Mouse (Mus musculus): ENCODE results near the gene Xpnpep3.
A peak's percentile ranks its signal among the peaks of the same experiment; 100 is the strongest.

The Xpnpep3 gene

GRCm38 (mm10) chr15:81399638-81400315, at the start of gene Xpnpep3, which contains the start of gene St13:
Xpnpep3 (plus strand) TSS chr15:81400138.
St13 (minus strand) TSS chr15:81400077.
- peak; percentile 98 for DNase-seq

- DNase-seq: no peak
Measured at GRCm38 (mm10) chr15:81350401-81350800, 49.5 kb upstream of the Xpnpep3 start.

- no peak for DNase-seq
Measured at GRCm38 (mm10) chr15:81352638-81353037, 47.3 kb upstream of the Xpnpep3 start.

GRCm38 (mm10) chr15:81355146-81355761, 44.7 kb upstream of the Xpnpep3 start:
- DNase-seq: peak; percentile 83

GRCm38 (mm10) chr15:81356946-81357345, 43.0 kb upstream of the Xpnpep3 start:
- DNase-seq: no peak

- DNase-seq: peak; percentile 83
Measured at GRCm38 (mm10) chr15:81358943-81359342, 41.0 kb upstream of the Xpnpep3 start.

GRCm38 (mm10) chr15:81359421-81359820, 40.5 kb upstream of the Xpnpep3 start:
- no peak for DNase-seq

- peak; percentile 97 for DNase-seq
Measured at GRCm38 (mm10) chr15:81360345-81361021, 39.5 kb upstream of the Xpnpep3 start, which contains the start of gene Slc25a17. Slc25a17 (minus strand) TSS chr15:81360812.

GRCm38 (mm10) chr15:81361022-81361404, 38.9 kb upstream of the Xpnpep3 start:
- DNase-seq: no peak

- no peak for DNase-seq
Measured at GRCm38 (mm10) chr15:81361417-81362015, 38.4 kb upstream of the Xpnpep3 start.

GRCm38 (mm10) chr15:81362501-81362900, 37.4 kb upstream of the Xpnpep3 start:
- peak; percentile 75 for DNase-seq

- DNase-seq: peak; percentile 56
Measured at GRCm38 (mm10) chr15:81364271-81364670, 35.7 kb upstream of the Xpnpep3 start.

GRCm38 (mm10) chr15:81365246-81365645, 34.7 kb upstream of the Xpnpep3 start:
- peak; percentile 45 for DNase-seq

- DNase-seq: no peak
Measured at GRCm38 (mm10) chr15:81366241-81366640, 33.7 kb upstream of the Xpnpep3 start.

- DNase-seq: peak; percentile 59
Measured at GRCm38 (mm10) chr15:81368601-81369000, 31.3 kb upstream of the Xpnpep3 start.

- DNase-seq: no peak
Measured at GRCm38 (mm10) chr15:81370356-81370755, 29.6 kb upstream of the Xpnpep3 start.

GRCm38 (mm10) chr15:81374621-81375020, 25.3 kb upstream of the Xpnpep3 start:
- DNase-seq: no peak

- no peak for DNase-seq
Measured at GRCm38 (mm10) chr15:81378845-81379244, 21.1 kb upstream of the Xpnpep3 start.

GRCm38 (mm10) chr15:81386327-81386726, 13.6 kb upstream of the Xpnpep3 start:
- no peak for DNase-seq

GRCm38 (mm10) chr15:81392997-81393396, 6.9 kb upstream of the Xpnpep3 start:
- DNase-seq: no peak

GRCm38 (mm10) chr15:81394211-81394915, 5.6 kb upstream of the Xpnpep3 start:
- peak; percentile 68 for DNase-seq

- DNase-seq: no peak
Measured at GRCm38 (mm10) chr15:81398189-81398588, 1.7 kb upstream of the Xpnpep3 start.

GRCm38 (mm10) chr15:81399297-81399637, 671 bp upstream of the Xpnpep3 start:
- no peak for DNase-seq

All from kidney, adult 9 months (tissue).